Mouse (Mus musculus): ENCODE measurements around the gene Rhbdl1.

DNA sequence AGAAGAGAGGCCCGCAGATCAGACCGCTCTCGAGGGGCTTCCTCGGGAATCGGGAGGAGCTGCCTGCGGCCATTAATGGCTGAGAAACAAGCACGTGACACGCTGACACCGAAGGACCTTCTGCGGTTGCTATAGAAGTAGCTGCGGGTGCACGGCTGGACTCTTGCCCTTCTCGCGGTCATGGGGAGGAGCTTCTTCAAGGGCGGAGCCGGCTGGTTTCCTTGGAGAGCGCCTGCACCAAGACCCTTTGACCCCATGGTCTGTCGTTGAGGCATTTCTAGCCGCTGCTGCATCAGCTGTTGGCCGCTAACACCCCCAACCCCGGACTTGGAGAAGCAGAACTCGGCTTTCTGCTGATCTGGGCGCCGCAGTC lies 3.8 kb downstream of the Rhbdl1 start, which contains the start of gene Stub1:
- TF ChIP-seq CTCF (conservative IDR thresholded peaks at IDR 0.05; ENCODE audit: insufficient read depth, insufficient read length, low read depth, low read length) (no peak), POLR2A (IDR thresholded peaks at IDR 0.05; ENCODE audit: low read depth, low read length) (peak; percentile 69)
